Mouse (Mus musculus) limb, embryonic 10.5 days (tissue): Measurements from ENCODE around the gene 4930426L09Rik. TPM values are rescaled to one million over a fixed set of nuclear protein-coding genes. Genes with fewer than 3 reads are reported as not detected.

Source experiments
- polyA plus RNA-seq: library from polyadenylated mRNA; unstranded; fragments of >200 nt; fragmentation: Nextera tagmentation; extraction: Ambion mirVana; gene quantifications from 2 replicates; pipeline ENCODE4 v1.2.1, GENCODE M21; 2016

The 4930426L09Rik gene
- polyA plus RNA-seq, 1 experiment from 2014 or later: 0.25 TPM

Other genes starting within 250 kb of the 4930426L09Rik start
- 5.6 and 6.7 TPM in 2 replicates for gene Pip4k2a, start 217 bp upstream of the 4930426L09Rik start, polyA plus RNA-seq
- 0.08 and 0.10 TPM in 2 replicates for gene Armc3, start 201.0 kb downstream of the 4930426L09Rik start, polyA plus RNA-seq